Mouse (Mus musculus): ENCODE measurements around the gene Bcan.
A peak's percentile ranks its signal among the peaks of the same experiment; 100 is the strongest.

GRCm38 (mm10) chr3:88027434-88028186 lies 27.6 kb upstream of the Bcan start, which contains the start of gene Hapln2:
- peak; percentile 70 for TF ChIP-seq CTCF (IDR thresholded peaks at IDR 0.05)
- TF ChIP-seq POLR2A (IDR thresholded peaks at IDR 0.05; ENCODE audit: insufficient read depth, low read depth, low read length): no peak

Data from heart, adult 2 months (tissue).